Mouse (Mus musculus): ENCODE data around the gene Wdr73.
A peak's percentile ranks its signal among the peaks of the same experiment; 100 is the strongest.
"Not testable (repeated sequence)": the region's sequence is repeated elsewhere in the genome, so short reads cannot be mapped to it uniquely, and the experiment has no call there.

Wdr73 gene

DNA sequence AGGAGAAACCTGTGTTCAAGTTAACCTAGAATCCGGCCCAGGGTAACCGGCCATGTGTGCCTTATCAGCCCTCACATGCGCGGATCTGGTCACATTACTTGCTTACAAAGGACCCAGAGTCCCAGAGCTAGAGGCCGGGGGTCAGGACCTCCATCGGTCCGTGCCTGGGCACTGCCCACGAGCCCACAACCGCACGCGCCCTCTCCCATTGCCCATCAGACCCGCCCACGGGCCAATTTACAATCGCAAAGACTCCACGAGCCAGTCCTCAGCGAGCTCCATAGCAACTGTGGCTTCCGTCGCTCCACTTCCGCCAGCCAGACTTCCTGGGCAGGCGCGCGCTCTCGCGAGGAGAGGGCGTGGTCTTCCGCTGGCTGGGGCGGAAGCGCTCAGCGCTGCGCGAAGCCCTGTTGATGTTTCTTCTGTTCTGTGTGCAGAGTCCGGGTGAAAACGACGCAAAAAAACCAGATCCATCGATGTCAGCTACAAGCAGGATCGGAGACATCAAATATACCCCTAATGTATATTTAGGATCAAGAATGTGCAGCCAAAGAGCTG, at the start of gene Wdr73:
TSS of gene Wdr73 (minus strand) at position 326 of the 558 bp plus-strand sequence.
- DNase-seq (ENCODE audit: low spot score) = peak; percentile 95

GRCm38 (mm10) chr7:80947445-80948350, 46.6 kb upstream of the Wdr73 start, which contains the start of gene Sec11a:
TSS of gene Sec11a (minus strand) at chr7:80947780.
- peak; percentile 93 for DNase-seq (ENCODE audit: low spot score)

- no peak for DNase-seq (ENCODE audit: low spot score)
These were observed 38.7 kb upstream of the Wdr73 start for GRCm38 (mm10) chr7:80939808-80940207.

- DNase-seq (ENCODE audit: low spot score) = not testable (repeated sequence)
These were observed 36.2 kb upstream of the Wdr73 start for GRCm38 (mm10) chr7:80937304-80937666.

- not testable (repeated sequence) for DNase-seq (ENCODE audit: low spot score)
These were observed 35.7 kb upstream of the Wdr73 start for GRCm38 (mm10) chr7:80936617-80937303.

DNA sequence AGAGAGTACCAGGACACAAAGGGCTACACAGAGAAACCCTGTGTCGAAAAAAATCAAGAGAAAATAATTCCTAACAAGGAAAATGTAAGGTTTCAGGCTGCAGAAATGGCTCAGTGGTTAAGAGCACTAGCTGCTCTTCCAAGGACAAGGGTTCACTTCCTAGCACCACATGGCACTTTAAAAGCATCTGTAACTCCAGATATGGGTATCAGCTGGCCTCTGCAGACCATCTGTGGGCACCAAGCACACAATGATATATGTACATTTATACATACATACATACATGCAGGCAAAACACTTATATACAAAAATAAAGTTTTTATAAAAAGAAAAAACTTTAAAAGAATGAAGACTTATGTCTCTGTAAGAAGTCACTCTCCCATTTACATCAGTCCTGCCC, 34.8 kb upstream of the Wdr73 start:
- DNase-seq (ENCODE audit: low spot score) = no peak

- no peak for DNase-seq (ENCODE audit: low spot score)
These were observed 31.7 kb upstream of the Wdr73 start for GRCm38 (mm10) chr7:80932777-80933176.

- DNase-seq (ENCODE audit: low spot score) = no peak
These were observed 30.6 kb upstream of the Wdr73 start for GRCm38 (mm10) chr7:80931618-80932207.

DNA sequence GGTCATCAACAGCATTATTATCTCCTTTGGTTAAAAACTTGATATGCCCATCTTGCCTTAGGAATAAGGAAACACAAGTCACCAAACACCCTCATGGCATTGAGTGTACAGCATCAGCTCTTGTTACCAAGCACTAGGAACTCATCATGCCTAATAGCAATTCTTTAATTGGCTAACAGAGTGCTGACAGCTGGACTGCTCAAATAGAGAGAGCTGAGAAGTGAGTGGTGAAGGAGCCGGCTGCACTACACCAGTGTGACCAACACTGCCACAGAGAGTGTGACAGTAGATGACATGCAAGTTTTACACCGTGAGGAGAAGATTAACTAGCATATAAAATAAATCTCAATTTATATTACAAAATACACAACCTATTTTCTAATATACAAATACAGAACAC, 22.1 kb upstream of the Wdr73 start:
- DNase-seq (ENCODE audit: low spot score) = no peak

- no peak for DNase-seq (ENCODE audit: low spot score)
These were observed 18.6 kb upstream of the Wdr73 start for GRCm38 (mm10) chr7:80919647-80920008.

- DNase-seq (ENCODE audit: low spot score) = no peak
These were observed 18.0 kb upstream of the Wdr73 start for GRCm38 (mm10) chr7:80918982-80919646.

GRCm38 (mm10) chr7:80917916-80918465, 16.9 kb upstream of the Wdr73 start:
- no peak for DNase-seq (ENCODE audit: low spot score)

DNA sequence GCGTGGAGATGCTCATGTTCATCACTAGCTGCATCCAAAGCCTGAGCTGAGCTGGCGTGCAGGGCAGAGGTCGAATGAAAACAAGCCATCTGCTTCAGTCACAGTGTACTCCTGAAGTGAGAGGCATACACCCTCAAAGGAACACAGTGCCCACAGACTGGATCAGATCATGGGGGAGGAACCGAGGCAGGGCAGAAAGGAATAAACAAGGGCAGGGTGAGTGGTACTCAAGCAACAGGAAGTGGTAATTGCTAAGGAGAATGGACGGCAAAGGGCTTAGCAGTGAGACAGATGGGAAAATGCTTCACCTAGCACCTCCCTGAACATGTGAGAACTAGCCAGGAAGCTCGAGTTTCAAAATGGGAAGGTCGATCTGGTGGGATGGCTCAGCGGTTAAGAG, 11.4 kb upstream of the Wdr73 start:
- DNase-seq (ENCODE audit: low spot score) = no peak

- peak; percentile 5 for DNase-seq (ENCODE audit: low spot score)
These were observed 10.0 kb upstream of the Wdr73 start for GRCm38 (mm10) chr7:80911053-80911452.

GRCm38 (mm10) chr7:80904921-80905515, 3.9 kb upstream of the Wdr73 start, which contains the start of gene Nmb:
TSS of gene Nmb (minus strand) at chr7:80905076.
- DNase-seq (ENCODE audit: low spot score) = peak; percentile 88

- DNase-seq (ENCODE audit: low spot score) = no peak
These were observed 2.8 kb upstream of the Wdr73 start for GRCm38 (mm10) chr7:80903625-80904422.

DNA sequence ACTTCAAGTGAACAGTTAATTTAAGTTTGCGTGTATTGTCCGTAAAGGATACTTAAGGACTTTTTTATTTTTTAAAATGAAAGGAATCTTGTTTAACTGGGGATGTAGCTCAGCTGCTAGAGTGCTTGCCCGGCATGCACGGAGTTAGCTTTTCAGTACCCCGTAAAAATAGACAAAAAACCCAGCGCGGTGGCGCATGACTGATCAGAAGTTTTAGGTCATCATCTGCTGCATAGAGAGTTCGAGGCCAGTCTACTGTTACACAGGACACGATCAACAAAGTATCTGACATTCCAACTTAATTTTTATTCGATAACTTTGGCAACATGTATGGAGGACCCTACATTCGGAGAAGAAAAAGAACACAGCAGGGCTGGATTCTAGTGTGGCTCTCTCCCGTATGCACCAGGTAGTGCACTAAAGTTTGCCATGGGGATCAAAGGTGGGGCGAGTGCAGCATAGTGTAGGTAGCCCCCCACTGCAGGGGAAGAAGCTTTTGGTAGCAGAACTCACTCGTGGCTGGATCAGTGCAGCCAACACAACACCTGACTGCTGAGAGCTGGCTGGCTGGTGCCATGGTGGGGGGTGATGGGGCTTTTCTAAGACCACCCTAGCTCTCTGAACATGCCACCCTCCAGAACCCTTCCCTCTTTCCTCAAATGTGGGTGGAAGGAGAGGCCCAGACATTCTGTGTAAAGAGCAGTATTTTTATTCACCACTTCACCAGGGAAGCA, 639 bp upstream of the Wdr73 start:
- DNase-seq (ENCODE audit: low spot score) = no peak

GRCm38 (mm10) chr7:80897721-80898120, 3.3 kb downstream of the Wdr73 start:
- DNase-seq (ENCODE audit: low spot score) = no peak

DNA sequence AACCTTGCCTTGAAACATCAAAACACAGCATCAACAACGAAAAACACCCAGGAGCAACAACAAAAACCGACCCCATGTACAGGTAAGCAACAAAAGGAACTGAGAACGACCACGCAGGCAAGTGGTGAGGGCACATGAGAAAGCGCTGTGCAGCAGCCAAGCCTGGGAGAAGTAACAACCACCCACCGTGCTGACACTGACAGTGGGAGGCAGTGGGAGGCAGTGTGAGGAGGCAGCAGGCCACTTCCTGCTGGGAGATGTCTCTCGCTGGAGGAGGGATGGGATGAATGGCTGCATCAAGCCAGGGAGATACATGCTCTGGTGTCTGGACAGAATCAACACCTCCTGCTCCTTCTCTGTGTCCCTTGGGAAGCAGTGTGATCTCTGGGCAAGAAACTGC, 3.9 kb downstream of the Wdr73 start:
- DNase-seq (ENCODE audit: low spot score) = no peak

All from embryo, embryonic 10.5 days (tissue).